Mouse (Mus musculus): Measurements from ENCODE around the gene Triobp.

The Triobp gene

DNA sequence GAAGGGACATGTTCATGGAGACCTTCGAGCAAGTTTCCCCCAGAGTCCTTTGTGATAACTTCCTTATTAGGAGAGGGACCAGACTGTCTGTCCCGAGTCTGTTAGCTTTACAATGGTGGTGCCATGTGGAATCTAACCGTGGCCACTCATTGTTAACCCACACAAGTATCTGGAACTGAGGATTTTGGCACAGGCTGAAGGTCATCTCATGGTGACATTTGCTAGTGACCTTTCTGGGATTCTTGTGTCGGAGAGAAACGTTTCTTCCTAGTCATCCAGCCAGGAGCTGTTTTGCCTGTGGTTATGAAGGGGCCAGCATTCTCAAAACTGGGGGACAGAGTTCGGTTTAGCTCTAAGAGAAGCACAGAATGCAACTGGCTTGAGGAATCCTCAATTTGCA lies 24.1 kb downstream of the Triobp start:
- no peak for DNase-seq

DNA sequence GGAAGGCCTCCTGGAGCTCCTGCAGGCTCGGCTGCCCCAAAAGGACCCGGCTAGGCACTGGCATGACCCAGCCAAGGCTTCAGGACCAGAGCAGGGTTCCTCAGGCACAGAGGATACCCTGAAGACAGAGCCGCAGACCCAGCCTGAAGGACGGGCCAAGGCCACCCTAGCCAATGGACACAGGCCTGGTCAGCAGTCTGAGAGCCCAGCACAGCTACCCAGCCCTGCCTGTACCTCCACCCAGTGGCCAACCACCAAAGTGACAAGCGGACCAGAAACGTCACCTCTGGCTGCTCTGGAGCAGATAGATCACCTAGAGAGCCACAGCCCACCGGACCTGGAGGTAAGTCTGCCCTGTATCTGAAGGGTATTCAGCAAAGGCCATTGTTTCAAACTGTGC lies 26.4 kb downstream of the Triobp start:
- DNase-seq = no peak

DNA sequence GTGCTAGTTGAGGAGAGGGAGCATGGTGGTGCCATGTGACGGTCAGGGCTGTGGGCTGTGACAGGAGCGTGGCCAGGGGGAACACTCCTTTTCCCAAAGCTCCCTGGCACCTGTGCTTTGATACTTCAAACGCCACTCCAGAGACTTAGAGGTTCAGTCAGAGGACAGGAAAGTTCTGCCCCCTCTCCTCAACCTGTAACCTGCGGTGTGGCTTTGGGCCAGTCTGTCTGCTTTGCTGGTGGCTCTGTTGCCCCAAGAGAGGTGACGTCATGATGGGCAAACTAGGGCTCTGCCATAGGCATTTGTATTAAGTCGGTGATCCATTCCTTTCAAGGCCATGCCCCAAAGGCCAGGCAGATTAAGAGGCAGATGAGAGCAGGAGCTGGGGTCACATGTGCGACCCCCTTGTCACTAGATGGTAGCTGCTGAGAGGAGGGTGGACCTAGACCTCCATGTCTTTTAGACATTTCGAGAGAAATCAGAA lies 30.2 kb downstream of the Triobp start:
- no peak for DNase-seq

DNA sequence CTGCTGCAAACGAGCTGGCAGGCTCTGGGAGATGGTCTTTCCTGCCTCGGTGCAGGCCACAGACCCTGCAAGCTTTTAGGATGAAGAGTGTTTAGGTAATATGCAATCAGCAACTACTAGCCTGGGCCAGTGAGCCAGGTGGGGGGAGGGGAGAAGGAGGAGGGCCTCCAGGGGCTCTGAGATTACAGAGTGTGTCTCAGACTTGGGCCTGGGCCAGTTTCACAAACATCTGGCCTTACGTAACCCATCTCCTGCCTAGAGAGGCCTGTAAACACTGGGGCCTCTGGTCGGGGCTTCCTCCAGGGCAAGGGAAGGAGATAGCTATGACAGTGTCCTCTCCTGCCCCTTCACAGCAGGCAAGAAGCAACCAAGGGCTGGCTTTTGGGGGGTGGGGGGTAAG lies 31.4 kb downstream of the Triobp start:
- DNase-seq = peak; percentile 61

DNA sequence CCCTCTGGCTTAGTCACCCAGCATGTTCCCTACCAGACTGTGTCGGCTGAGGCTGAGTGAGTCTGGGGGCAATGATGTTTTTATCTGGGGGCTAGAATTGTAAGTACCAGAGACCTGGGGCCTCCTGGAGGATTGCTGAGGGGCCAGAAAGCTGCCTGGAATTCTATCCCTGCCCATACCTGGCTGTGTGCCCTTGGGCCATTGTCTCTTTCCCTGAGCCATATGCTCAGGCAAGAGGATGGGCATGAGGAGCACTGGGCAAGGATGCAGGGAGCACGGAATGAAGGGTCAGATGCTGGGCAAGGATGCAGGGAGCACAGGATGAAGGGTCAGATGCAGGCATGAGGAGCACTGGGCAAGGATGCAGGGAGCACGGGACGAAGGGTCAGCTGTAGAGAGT lies 32.6 kb downstream of the Triobp start:
- no peak for DNase-seq

DNA sequence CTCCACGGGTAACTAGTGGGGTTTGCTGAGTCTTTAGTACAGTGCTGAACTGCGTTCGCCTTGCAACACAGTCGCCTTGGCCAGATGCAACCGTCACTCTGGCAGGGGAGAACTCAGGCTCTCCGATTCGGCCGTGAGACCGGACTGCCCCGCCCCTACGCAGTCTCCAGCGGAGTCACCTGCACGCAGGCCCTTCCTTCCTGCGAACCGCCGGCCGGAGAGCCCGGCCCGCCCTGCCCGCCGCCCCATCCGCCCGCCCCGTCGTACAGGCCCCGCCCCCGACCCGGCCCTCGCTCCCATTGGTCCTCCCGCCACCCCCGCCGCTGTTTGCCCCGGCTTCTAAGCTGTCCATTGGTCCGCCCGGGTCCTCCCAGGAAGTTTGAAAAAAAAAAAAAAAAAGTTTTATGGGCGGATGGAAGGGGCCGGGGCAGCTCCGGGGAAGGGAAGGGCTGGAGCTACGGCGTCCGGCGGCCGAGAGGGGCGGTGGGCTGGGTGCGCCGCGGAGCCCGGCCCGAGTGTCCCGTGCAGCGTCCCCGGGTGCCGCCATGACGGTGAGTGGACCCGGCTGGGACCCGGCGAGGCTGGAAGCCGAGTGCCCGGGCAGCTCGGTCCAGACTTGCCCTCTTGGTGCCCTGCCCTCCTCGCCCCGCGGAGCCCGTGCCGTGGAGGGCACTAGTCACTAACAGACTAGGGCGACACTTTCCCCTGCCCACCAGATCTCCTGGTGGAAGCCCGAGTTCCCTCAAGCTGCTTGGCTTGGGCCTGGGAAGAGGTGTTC lies 35.3 kb downstream of the Triobp start:
- DNase-seq = peak; percentile 94

DNA sequence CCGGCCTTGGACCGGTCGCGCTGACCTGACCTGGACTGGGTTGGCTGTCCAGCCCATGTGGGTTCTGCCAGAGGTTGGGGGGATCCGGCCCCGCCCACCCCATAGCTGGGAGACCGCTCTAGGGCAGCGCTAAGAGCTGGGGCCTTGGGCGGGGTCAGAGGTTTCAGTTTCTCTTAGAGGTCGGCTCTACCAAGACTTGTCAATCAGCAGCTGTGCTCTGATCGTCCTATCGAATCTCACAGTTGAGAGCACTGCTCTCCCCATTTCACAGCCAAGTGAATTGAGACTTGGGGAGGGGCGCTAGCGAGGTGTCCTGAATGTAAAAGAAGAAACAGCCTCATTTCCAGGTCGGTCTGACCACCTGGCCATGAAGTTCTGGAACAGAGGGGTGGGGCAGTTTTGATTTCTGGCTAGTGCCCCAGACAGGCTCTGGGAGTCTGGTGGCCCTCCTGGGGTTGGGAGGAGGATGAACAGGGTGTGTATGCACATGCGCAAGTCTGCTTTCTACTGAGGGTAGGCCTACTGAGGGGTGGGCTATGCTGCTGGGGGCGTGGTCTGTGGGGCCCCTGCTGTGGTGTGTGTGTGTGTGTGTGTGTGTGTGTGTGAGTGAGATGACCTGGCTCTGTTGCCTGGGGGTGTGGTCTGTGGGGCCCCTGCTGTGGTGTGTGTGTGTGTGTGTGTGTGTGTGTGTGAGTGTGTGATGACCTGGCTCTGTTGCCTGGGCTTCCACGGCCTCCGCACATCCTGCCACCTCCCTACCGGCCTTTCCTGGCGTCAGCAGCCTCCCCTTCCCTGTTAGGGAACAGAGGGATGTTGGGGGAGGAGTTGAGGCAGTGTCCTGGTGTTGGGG lies 36.1 kb downstream of the Triobp start:
- DNase-seq = peak; percentile 59

DNA sequence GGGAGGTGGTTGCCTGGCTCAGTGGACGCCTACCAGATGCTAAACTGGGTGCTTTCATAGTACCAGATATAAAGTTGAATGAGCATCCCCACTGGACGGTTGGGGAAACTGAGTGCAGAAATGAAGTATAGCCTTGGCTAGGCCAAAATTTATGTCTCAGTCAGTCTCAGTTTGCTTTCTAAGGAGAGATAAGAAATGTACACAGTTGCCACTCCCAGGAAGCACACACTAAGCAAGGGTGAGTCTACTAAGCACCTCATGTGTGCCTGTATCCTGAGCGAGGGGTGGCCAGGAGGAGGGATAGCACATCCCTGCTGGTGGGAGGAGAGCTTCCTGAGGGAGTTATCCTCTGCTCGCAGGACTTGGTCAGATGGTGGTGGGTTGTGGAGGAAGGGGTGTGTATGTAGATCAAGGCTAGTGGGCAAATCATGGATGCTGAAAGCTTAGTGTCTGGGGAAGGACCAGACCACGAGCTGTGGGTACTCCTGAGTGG lies 36.8 kb downstream of the Triobp start:
- no peak for DNase-seq

DNA sequence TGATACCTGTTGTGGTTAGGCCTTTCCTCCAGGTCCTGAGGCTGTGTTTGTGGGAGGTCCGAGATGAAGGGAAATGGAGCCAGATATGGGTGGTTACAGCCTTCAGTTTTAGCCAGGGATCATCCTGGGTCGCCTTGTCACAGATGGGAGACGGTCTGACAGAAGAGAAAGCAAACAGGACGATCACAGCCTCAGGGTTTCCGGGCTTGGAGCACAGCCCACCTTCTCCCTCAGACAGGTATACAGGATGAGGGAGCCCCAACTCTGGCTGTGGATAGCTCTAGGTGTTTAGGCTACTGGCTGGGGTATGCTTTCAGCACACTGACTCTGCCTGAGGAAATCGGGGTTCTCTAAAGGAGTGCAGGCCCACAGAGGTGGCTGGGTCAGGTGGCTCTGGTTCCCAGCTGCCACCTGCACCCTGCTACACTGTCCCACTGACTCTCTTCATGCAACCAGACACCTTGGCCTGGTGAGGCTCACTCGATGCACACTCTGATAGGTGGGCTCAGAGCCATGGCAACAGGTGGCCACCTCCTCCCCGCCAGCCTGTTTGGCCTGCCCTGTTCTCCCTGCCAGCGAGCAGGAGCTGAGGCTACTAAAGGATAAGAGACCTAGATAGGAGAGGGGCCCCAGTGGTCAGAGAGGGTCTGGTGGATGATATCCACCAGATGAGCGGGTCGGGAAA lies 39.2 kb downstream of the Triobp start:
- peak; percentile 57 for DNase-seq

DNA sequence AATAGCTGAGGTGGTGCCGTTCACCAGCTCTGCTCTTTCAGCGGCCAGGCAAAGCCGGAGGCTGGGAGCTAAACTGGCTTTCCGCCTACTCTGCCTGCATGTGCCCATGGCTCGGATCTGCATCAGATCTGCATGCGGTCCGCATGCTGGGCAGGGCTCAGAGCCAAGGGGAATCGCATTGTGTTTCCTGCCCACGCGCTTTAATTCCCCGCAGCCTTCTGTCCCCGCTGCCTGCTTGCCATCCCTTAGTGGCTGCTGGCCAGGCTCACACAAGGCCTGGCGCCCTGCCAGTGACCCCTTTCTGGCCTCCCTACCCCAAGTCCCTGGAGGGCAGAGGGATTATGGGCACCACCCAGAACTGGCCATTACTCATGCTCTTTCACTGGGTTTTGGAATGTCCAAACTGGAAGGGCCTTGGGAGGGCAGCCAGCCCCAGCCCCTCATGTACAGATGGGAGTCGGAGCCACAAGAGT lies 41.0 kb downstream of the Triobp start:
- peak; percentile 60 for DNase-seq

DNA sequence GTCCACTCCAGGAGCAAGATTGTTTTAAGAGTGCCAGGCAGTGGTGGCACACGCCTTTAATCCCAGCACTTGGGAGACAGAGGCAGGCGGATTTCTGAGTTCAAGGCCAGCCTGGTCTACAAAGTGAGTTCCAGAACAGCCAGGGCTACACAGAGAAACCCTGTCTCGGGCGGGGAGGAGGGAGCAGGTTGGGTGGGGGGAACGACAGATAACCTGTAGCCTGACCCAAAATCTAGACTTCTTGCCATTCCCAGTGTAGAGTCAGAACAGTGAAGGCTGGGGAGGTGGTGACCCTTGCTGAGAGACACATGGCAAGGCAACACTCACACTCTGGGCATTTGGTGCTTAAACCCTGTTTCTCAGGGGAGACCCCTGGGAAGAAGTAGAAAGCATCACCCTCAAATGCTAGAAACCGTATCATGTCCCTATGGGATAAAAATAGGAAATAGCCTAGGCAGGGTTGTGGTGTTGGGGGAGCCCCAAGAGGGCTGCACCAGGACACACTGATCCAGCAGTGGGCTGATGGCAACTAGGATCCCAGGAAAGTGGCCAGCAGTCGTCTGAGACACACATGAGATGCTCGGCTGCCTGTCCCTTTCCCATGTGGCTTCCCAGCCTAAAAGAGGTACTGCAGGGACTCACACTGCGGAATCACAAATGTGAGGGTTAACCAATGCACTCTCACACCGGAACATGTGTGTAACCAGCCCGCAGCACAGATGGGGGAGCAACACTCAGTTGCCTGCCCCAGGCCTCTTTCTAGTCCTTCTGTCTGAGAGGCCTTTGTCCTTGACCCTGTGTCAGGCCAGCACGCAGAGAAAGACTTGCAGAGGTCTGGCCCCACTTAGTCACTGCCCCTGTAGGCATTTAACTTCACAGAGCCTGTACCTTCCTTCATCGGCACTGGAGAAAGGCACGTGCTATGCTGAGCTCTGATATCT lies 41.9 kb downstream of the Triobp start:
- no peak for DNase-seq

DNA sequence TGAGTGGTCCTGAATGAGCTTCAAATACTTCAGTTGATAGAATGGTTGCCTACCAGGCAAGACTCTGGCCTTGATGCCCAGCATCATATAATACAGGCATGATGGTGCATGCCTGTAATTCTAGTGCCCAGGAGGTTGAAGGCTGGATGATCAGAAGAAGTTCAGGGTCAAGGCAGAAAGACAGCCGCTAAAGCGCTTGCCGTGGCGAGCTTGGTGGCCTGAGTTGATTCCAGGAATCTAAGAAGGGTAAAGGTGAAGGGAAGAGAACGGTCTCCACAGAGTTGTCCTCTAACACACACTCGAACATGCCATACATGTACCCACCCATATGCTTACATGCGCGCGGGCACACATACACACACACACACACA lies 42.6 kb downstream of the Triobp start:
- DNase-seq = no peak

DNA sequence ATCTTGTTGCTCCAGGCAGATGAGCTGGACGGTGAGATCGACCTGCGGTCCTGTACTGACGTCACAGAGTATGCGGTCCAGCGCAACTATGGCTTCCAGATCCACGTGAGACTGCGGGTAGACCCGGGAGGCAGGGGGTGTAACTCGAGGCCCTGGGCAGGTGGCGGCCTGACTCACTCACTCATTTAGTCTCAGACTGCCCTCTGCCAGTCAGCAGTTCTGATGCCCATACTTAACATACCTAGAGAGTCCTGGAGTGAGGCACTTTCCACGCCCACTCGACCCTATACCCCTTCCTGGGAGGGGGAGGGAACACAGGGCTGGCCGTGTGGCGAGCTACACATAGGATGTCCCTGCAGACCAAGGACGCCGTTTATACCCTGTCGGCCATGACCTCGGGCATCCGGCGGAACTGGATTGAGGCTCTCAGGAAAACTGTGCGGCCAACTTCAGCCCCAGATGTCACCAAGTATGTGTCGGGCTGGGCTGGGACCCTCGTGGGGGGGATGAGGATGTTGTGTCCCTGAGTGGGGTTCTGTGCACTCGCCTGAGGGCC lies 43.5 kb downstream of the Triobp start:
- DNase-seq = no peak

DNA sequence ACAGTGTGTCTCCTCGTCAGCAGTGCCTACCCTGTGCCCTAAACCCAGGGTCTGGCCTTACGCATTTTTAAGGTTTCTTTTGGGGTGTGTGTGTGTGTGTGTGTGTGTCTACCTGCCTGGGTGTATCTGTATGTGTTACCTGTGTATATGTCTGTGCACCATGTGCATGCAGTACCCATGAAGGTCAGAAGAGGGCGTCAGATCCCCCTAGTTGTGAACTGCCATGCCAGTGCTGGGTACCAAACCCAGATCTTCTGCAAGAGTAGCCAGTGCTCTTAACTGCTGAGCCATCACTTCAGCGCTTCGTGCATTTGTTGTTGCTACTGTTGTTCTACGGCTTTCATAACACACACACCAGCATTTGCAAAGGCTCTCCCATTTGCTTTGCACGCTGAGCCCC lies 44.7 kb downstream of the Triobp start:
- no peak for DNase-seq

DNA sequence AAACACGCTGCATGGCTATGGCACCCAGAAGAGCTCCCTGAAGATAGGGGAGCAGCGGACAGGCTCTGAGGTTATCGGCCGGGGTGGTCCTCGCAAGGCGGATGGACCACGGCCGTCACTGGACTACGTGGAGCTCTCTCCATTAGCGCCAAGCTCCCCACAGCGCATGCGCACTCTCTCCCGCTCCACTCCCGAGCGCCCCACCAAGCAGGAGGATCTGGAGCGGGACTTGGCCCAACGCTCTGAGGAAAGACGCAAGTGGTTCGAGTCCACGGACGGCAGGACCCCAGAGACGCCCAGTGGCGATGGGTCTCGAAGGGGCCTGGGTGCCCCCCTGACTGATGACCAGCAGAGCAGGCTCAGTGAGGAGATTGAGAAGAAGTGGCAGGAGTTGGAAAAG lies 45.4 kb downstream of the Triobp start:
- DNase-seq = no peak

DNA sequence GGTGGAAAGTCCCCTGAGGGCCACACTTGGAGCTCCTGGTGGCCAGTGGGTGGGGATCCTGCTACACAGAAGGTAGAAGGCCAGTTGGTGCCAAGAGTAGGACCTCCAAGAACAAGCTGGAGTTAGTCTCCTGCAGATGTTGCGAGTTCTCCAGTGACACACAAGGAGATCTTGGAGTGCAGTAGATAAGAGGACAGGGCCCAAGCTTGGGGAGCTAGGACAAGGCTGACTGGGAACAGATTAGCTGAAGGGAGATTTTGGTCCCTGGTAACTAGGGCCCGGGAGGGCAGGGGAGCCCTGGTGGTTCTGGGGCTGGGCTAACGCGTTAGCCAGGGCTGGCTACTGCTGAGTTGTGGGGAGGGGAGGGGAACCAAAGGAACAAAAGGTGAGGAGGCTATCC lies 48.4 kb downstream of the Triobp start:
- peak; percentile 30 for DNase-seq

DNA sequence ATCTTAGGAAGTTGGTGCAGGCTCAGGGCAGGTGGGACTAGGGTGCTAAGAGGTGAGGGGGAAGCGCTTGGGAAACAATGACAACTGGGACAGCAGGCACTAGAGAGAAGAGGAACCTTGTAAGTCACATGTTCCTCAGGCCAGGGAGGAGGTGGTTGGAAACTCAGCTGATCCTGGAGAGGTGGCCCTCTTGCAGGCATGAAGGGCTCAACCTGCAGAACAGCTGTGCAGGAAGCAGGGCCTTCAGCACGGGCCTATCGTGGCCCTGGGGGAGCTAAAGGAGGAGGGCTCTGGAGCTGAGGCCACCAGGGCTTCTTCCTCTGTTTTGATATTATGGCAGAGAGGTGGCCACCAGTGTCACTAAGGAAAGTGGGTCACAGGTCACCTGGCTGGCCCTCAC lies 49.1 kb downstream of the Triobp start:
- no peak for DNase-seq

DNA sequence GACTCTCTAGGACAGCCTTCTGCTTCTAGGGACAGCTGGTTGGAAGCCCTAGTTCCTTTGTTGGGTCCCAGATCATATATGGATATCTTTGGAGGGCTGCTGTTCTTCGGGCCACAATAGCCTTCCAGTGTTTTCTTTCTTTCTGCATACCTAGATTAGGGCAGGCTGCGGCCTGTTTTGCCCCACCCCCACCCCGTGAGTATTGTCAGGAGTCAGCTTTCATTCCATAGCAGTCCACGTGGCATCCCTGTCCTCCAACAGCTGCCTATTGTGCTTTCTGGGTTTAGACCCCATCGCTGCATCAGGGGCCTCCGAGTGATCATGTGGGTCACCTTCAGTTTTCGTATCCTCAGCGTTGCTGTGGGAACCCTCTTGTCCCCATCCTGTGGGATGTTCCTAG lies 50.8 kb downstream of the Triobp start:
- DNase-seq = no peak

DNA sequence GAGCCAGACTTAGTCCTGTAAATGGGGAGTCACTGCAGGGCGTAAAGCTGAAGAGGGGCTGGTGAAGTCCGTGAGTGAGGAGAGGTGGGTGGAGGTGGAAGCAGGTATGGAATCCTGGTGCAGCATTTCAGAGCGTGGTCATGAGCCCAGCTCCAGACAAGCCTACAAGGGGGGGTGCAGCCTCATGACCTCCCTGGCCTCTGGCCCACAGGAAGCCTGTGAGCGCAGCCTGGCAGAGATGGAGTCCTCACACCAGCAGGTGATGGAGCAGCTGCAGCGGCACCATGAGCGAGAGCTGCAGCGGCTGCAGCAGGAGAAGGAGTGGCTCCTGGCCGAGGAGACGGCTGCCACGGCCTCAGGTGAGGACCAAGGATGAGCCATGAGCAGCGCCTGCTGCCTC lies 52.1 kb downstream of the Triobp start:
- DNase-seq = no peak

DNA sequence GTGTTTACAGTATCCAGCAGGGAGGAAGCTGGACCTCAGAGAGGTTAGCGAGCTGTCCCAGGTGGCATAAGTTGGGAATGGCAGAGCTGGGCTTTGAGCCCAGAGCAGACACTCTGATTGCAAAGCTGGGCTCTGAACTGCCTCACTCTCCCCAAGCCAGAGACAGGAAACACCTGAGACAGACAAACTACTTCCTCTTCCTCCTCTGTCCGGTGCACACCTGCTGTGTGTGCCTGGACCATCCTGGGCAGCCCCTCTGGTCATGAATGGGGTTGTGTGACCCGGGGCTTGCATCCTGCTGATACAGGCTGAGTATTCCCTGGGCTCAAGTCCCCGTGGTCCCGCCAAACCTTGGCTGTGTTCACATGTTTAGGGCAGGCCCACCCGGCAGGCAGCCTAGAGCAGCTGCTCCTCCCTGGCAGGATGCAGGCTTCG lies 52.9 kb downstream of the Triobp start:
- DNase-seq = no peak

DNA sequence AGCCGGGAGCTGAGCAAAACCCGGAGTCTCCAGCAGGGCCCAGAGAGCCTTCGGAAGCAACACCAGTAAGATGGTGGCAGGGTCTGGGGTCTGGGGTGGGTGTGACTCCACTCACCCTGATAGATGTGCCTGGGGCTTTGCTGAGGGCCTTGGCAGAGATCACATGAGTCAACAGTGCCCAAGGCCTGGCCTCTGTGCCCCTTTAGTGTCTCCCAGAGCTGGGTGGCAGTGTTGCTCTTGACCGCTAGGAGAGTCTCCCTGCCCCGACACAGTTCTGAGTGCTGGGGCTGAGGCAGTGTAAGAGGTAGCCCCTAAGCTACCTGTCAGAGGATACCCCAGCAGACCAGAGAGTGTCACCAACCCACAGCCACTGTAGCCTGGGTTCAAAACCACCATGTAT lies 54.0 kb downstream of the Triobp start:
- no peak for DNase-seq

DNA sequence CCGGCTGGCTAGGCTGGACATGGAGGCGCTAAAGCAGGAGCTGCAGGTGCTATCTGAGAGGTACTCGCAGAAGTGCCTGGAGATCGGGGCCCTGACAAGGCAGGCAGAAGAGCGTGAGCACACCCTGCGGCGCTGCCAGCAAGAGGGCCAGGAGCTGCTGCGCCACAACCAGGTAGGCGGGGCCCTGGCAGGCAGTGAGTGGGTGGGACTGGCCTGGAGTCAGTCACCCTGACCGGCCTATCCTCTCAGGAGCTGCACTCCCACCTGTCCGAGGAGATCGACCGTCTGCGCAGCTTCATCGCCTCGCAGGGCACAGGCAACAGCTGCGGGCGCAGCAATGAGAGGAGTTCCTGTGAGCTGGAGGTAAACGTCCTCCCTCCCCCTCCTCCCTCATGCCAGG lies 54.5 kb downstream of the Triobp start:
- DNase-seq = peak; percentile 81

Measured in kidney, adult 11 months (tissue).